Mouse (Mus musculus): ENCODE results near the gene Dgcr8. TPM values are rescaled to one million over a fixed set of nuclear protein-coding genes. Genes with fewer than 3 reads are reported as not detected.

The Dgcr8 gene
- polyA plus RNA-seq, 1 experiment from 2014 or later = 40.0 TPM

DNA sequence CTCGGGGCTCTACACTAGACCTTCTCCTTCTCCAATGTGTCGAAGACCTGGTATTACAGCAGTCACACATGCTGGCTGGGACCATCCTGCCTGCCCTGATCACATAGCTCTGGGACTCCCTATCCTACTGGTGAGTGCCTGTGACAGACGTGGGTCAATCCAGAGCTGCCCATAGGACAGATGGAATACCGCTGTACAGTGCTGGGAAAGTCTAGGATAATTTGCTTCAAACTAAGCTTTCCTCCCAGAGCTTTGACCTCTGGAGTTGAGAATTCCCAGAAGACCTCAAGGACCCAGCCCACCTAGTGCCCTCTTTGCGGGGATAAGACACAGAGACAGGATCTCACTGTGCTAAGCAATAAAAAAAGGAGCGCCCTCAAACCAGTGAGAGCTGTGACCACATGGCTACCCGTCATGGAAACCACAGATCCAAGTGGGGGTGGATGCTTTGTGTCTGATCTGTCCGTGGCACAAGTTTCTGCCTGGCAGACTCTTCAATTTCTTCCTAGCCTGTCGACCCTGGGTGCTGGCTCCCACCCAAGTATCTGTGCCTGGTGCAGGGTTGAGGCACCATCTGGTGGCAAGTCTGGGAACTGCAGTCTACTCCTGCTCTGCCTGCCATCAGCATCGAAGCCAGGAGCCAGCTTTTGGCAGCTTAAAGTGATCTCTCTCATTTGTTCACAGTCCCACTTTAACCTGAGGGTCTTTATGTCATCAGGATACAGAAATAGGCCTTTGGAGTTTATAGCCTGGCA lies 77.5 kb downstream of the Dgcr8 start:
- H3K4me3 ChIP-seq = no peak overlapping the region
- peaks cover 28% of the 10 kb centered on the region for H3K27me3 ChIP-seq
- H3K27ac ChIP-seq = no peak overlapping the region
- H3K4me2 ChIP-seq (replicated peaks) = no peak overlapping the region
- H3K9ac ChIP-seq = no peak overlapping the region
- 44% methylated on average over 10 of the region's 10 CpGs for WGBS
- no peaks in the 10 kb centered on the region for H3K36me3 ChIP-seq
- peak; percentile 12; the same call in 1 of the 2 replicates for ATAC-seq (ENCODE audit: low FRiP score, low read depth)
- H3K4me1 ChIP-seq = peaks cover 19% of the 10 kb centered on the region
- H3K9me3 ChIP-seq = no peaks in the 10 kb centered on the region

- ATAC-seq (ENCODE audit: low FRiP score, low read depth) = 0 out of 2 replicates have a peak, but pooled peaks have one; percentile 21
- WGBS = 24% methylated on average over 8 of the region's 8 CpGs
- no peak overlapping the region for H3K4me2 ChIP-seq (replicated peaks)
- peaks cover 19% of the 10 kb centered on the region for H3K4me1 ChIP-seq
- H3K4me3 ChIP-seq = no peak overlapping the region
- peaks cover 28% of the 10 kb centered on the region for H3K27me3 ChIP-seq
- no peaks in the 10 kb centered on the region for H3K9me3 ChIP-seq
- H3K9ac ChIP-seq = 0 out of 2 replicates have a peak overlapping the region, but pooled peaks have one; percentile 31
- H3K36me3 ChIP-seq = no peaks in the 10 kb centered on the region
- H3K27ac ChIP-seq = no peak overlapping the region
These were observed 78.2 kb downstream of the Dgcr8 start for GRCm38 (mm10) chr16:18210701-18211416.

MicroRNA genes within 50 kb of the gene (microRNA counts, 519-probe panel; counts per million panel counts)
- microRNA mmu-miR-1306 = 1,718 counts per million, percentile 18 among the panel's probes with 10 or more counts
- 2,796 counts per million, percentile 45 among the panel's probes with 10 or more counts for microRNA mmu-miR-185

Small RNA genes within 50 kb of the gene (microRNA-seq; reads per million reads assigned to microRNA genes)
- gene Gm24572 = 1.0 reads per million
- gene Mir1306 = 247 reads per million, percentile 63 among the genes with 10 or more reads in this experiment
- 179 reads per million, percentile 60 among the genes with 10 or more reads in this experiment for gene Mir185

Other genes starting within 250 kb of the Dgcr8 start
- 113 and 115 TPM in 2 replicates for gene Dgcr6, start 236.4 kb downstream of the Dgcr8 start, polyA plus RNA-seq (2015; fragmentation: Nextera tagmentation; extraction: Ambion mirVana)
- gene Prodh, start 199.0 kb downstream of the Dgcr8 start, polyA plus RNA-seq (2015; fragmentation: Nextera tagmentation; extraction: Ambion mirVana) = 8.8 and 9.5 TPM in 2 replicates
- 6.4 and 6.5 TPM in 2 replicates for gene Rtn4r, start 161.6 kb downstream of the Dgcr8 start, polyA plus RNA-seq (2015; fragmentation: Nextera tagmentation; extraction: Ambion mirVana)
- gene Ccdc188, start 71.4 kb downstream of the Dgcr8 start, polyA plus RNA-seq (2015; fragmentation: Nextera tagmentation; extraction: Ambion mirVana) = not detected in 2 replicates
- 18.7 and 21.2 TPM in 2 replicates for gene Zdhhc8, start 54.1 kb downstream of the Dgcr8 start, polyA plus RNA-seq (2015; fragmentation: Nextera tagmentation; extraction: Ambion mirVana)
- 111 and 113 TPM in 2 replicates for gene Trmt2a, start 40.6 kb downstream of the Dgcr8 start, polyA plus RNA-seq (2015; fragmentation: Nextera tagmentation; extraction: Ambion mirVana)
- gene Ranbp1, start 40.5 kb downstream of the Dgcr8 start, polyA plus RNA-seq (2015; fragmentation: Nextera tagmentation; extraction: Ambion mirVana) = 641 and 645 TPM in 2 replicates
- 3.5 TPM in 1 of 2 replicates, not detected in the other for gene Gm49776, start 30.9 kb downstream of the Dgcr8 start, polyA plus RNA-seq (2015; fragmentation: Nextera tagmentation; extraction: Ambion mirVana)
- gene Tango2, start 58.9 kb upstream of the Dgcr8 start, polyA plus RNA-seq (2015; fragmentation: Nextera tagmentation; extraction: Ambion mirVana) = 22.5 and 24.9 TPM in 2 replicates
- gene Arvcf, start 58.9 kb upstream of the Dgcr8 start, polyA plus RNA-seq (2015; fragmentation: Nextera tagmentation; extraction: Ambion mirVana) = 25.0 and 29.8 TPM in 2 replicates
- 19.8 and 21.3 TPM in 2 replicates for gene Txnrd2, start 137.1 kb upstream of the Dgcr8 start, polyA plus RNA-seq (2015; fragmentation: Nextera tagmentation; extraction: Ambion mirVana)
- 87.4 and 89.4 TPM in 2 replicates for gene Comt, start 137.6 kb upstream of the Dgcr8 start, polyA plus RNA-seq (2015; fragmentation: Nextera tagmentation; extraction: Ambion mirVana)
- 20.4 and 21.4 TPM in 2 replicates for gene Gnb1l, start 209.5 kb upstream of the Dgcr8 start, polyA plus RNA-seq (2015; fragmentation: Nextera tagmentation; extraction: Ambion mirVana)
- gene Rtl10, start 209.7 kb upstream of the Dgcr8 start, polyA plus RNA-seq (2015; fragmentation: Nextera tagmentation; extraction: Ambion mirVana) = 5.5 and 5.9 TPM in 2 replicates